Mouse (Mus musculus) CH12.LX (cell line): ENCODE measurements at regions not wholly inside any gene's neighbourhood (a gene's known extent, or its start where the extent isn't known, plus 50 kb on each side); places are given as distances from the start of the nearest gene placed in this dataset.

Experiments used
- DNase-seq: peaks from one replicate; pipeline ENCODE4 v3.0.0-alpha.2; 2013; ENCODE audit errors: extremely low read depth
- H3K27ac ChIP-seq: 2 replicates; pipeline ENCODE4 v1.5.1; 2012; ENCODE audit warnings: low read depth, mild to moderate bottlenecking, control low read depth, moderate library complexity; ENCODE audit not compliant: insufficient read depth
- H3K27me3 ChIP-seq: replicated peaks from 2 replicates; pipeline ENCODE3; 2012; ENCODE audit warnings: inconsistent platforms
- H3K36me3 ChIP-seq, 2 experiments: replicated peaks in 1 of 2; 2 replicates each; pipeline versions ENCODE3 to v1.6.1; 2012; ENCODE audit warnings: inconsistent platforms in 1 of 2, low read length in 1 of 2, mild to moderate bottlenecking in 1 of 2, mixed read lengths in 1 of 2, moderate library complexity in 1 of 2; ENCODE audit not compliant: control insufficient read depth in 1 of 2, insufficient read depth in 1 of 2
- H3K4me1 ChIP-seq, 2 experiments: 2 replicates each; pipeline ENCODE4 v1.6.1; 2012; ENCODE audit warnings: inconsistent platforms in 1 of 2, moderate library complexity in 1 of 2; ENCODE audit not compliant: insufficient read depth in 2 of 2, control insufficient read depth in 1 of 2
- H3K4me2 ChIP-seq: 2 replicates; pipeline ENCODE4 v1.6.1; 2012; ENCODE audit warnings: low read depth, mild to moderate bottlenecking, control low read depth; ENCODE audit not compliant: poor library complexity, insufficient read depth, severe bottlenecking
- H3K4me3 ChIP-seq, 3 experiments: fragments of 150-350 bp in 1 of 3; sonication (generic) in 1 of 3; replicated peaks in 1 of 3; 2 replicates each; pipeline versions ENCODE3 to v1.5.1; 2011 to 2012; ENCODE audit warnings: low read depth in 2 of 3, low read length in 2 of 3, mild to moderate bottlenecking in 2 of 3, moderate library complexity in 2 of 3, control low read depth in 1 of 3, improper control_type of control experiment in 1 of 3, inconsistent platforms in 1 of 3, mixed read lengths in 1 of 3; ENCODE audit not compliant: poor library complexity in 1 of 3
- H3K79me2 ChIP-seq: replicated peaks from 2 replicates; pipeline ENCODE4 v1.6.1; 2012; ENCODE audit warnings: mild to moderate bottlenecking, moderate library complexity; ENCODE audit not compliant: control insufficient read depth, poor library complexity, insufficient read depth, severe bottlenecking; ENCODE audit errors: extremely low read depth
- H3K9ac ChIP-seq: 2 replicates; pipeline ENCODE4 v1.6.1; 2012; ENCODE audit warnings: low read depth, mild to moderate bottlenecking, control low read depth, moderate library complexity; ENCODE audit not compliant: insufficient read depth
- H3K9me3 ChIP-seq: replicated peaks from 2 replicates; pipeline ENCODE3; 2012; ENCODE audit warnings: low read length, inconsistent platforms, mixed read lengths
- CTCF ChIP-seq, 2 experiments: IDR thresholded peaks in 1 of 2; conservative IDR thresholded peaks in 1 of 2; 2 replicates each; pipeline ENCODE4 v1.5.1; 2011 to 2012; ENCODE audit warnings: low read depth in 2 of 2, low read length in 2 of 2, improper control_type of control experiment in 1 of 2, inconsistent platforms in 1 of 2, mild to moderate bottlenecking in 1 of 2, moderate library complexity in 1 of 2
- E2F4 ChIP-seq: IDR thresholded peaks from 2 replicates; pipeline ENCODE4 v1.6.1; 2011; ENCODE audit warnings: low read depth, low read length, improper control_type of control experiment; ENCODE audit not compliant: insufficient replicate concordance
- HCFC1 ChIP-seq: IDR thresholded peaks from 2 replicates; pipeline ENCODE4 v1.6.1; 2012; ENCODE audit warnings: low read depth, mild to moderate bottlenecking, inconsistent platforms, low read length, improper control_type of control experiment
- IRF4 ChIP-seq: IDR thresholded peaks from 2 replicates; pipeline ENCODE4 v1.6.1; 2014; ENCODE audit warnings: low read depth, mild to moderate bottlenecking, inconsistent platforms, low read length, improper control_type of control experiment
- JUN ChIP-seq: IDR thresholded peaks from 2 replicates; pipeline ENCODE4 v1.6.1; 2011; ENCODE audit warnings: low read depth, mild to moderate bottlenecking, low read length, improper control_type of control experiment, moderate library complexity; ENCODE audit not compliant: insufficient read depth
- JUND ChIP-seq: conservative IDR thresholded peaks from 2 replicates; pipeline ENCODE4 v1.6.1; 2011; ENCODE audit warnings: low read depth, low read length, improper control_type of control experiment
- MEF2A ChIP-seq: IDR thresholded peaks from 2 replicates; pipeline ENCODE4 v1.6.1; 2014; ENCODE audit warnings: low read depth, mild to moderate bottlenecking, inconsistent platforms, low read length, improper control_type of control experiment, borderline replicate concordance
- NRF1 ChIP-seq: IDR thresholded peaks from 2 replicates; pipeline ENCODE4 v1.6.1; 2014; ENCODE audit warnings: low read depth, mild to moderate bottlenecking, inconsistent platforms, low read length, improper control_type of control experiment, moderate library complexity
- UBTF ChIP-seq: IDR thresholded peaks from 2 replicates; pipeline ENCODE4 v1.6.1; 2012; ENCODE audit warnings: low read depth, mild to moderate bottlenecking, inconsistent platforms, low read length, improper control_type of control experiment, moderate library complexity
- USF1 ChIP-seq: IDR thresholded peaks from 2 replicates; pipeline ENCODE4 v1.6.1; 2014; ENCODE audit warnings: low read depth, mild to moderate bottlenecking, inconsistent platforms, low read length, improper control_type of control experiment
- ZC3H11A ChIP-seq: IDR thresholded peaks from 2 replicates; pipeline ENCODE4 v1.6.1; 2012; ENCODE audit warnings: low read depth, mild to moderate bottlenecking, inconsistent platforms, low read length, improper control_type of control experiment
- ZKSCAN1 ChIP-seq: IDR thresholded peaks from 2 replicates; pipeline ENCODE4 v1.6.1; 2012; ENCODE audit warnings: low read depth, inconsistent platforms, low read length, improper control_type of control experiment, borderline replicate concordance
- dilution Hi-C: fragments of 300-500 bp; cut with MboI; formaldehyde crosslinking; loops from 2 replicates; pipeline ENCODE4 v1.14.3; 2020; ENCODE audit warnings: low sequenced_read_pairs; ENCODE audit not compliant: extremely low pct_unique_long_range_greater_than_20kb, extremely low pct_ligation_motif_present
- in situ Hi-C: fragments of 300-500 bp; cut with MboI; formaldehyde crosslinking; loops from 3 replicates; pipeline ENCODE4 v1.14.3; 2019; ENCODE audit warnings: low sequenced_read_pairs, low pct_ligation_motif_present, low pct_unique_long_range_greater_than_20kb, mixed read lengths

DNA sequence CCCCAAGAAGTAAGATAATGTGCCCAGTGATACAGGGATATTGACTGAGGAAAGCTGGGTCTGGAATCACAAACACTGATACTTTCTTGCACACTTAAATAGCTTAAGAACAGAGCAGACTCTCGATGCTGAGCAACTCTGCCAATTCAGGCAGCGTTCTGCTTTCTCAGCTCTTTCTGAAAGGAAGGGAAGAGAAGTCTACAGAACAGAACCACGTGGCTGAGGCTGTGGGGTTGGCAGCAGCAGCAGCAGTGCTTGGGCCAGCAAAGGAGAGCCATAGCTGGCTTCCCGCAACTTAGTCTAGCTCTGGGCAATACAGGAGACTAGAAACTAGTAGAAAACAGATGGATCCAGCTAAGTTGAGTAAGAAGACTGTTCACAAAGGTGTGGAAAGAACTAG is 89.8 kb upstream of the Ypel5 start:
- in situ Hi-C loops, result no loop called here
- H3K79me2 ChIP-seq, result no peaks in the 10 kb centered on the region
- no peak for TF ChIP-seq ZC3H11A
- no peak for TF ChIP-seq UBTF
- no peak for TF ChIP-seq ZKSCAN1
- TF ChIP-seq CTCF (conservative IDR thresholded peaks at IDR 0.05 in 1 of 2, IDR thresholded peaks at IDR 0.05 in 1 of 2; ENCODE audit: low read depth in 2 of 2, low read length in 2 of 2), result no peak
- no peak for TF ChIP-seq MEF2A
- TF ChIP-seq NRF1, result no peak
- no peak for TF ChIP-seq JUN
- TF ChIP-seq E2F4, result no peak
- no peak for TF ChIP-seq JUND

DNA sequence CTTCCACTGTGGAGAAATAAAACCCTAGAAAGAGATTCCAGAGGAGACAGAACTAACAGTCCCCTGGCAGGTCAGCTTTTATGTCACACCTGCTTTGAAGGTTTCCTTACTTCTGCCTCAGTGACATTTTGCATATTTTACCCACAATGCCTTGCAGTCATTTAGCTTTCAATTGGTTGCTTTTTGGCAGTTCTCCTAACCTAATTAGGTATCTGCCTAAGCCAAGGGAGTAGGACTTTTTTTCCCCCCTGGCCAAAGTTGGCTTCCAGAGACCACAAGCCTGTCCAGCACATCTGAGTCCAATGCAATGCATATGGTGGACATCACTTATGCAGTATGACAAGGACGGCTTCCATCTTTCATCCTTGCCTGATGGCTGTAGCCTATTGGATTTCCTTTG is 103.2 kb upstream of the Ypel5 start:
- in situ Hi-C loops, result no loop called here

More for the DNA sequence above, 89.8 kb upstream of the Ypel5 start:
- dilution Hi-C loops, result no loop called here
- Histone ChIP-seq H3K9me3 (no peaks in the 10 kb centered on the region), H3K4me3 (no peak overlapping the region), H3K9ac (no peak overlapping the region), H3K36me3 (no peaks in the 10 kb centered on the region), H3K27me3 (peaks cover 10% of the 10 kb centered on the region), H3K4me2 (no peak overlapping the region), H3K27ac (no peak overlapping the region), H3K4me1 (no peaks in the 10 kb centered on the region)
- DNase-seq, result no peak

GRCm38 (mm10) chr17:72731691-72732090 is 104.6 kb upstream of the Ypel5 start:
- no peaks in the 10 kb centered on the region for H3K9me3 ChIP-seq
- no peak overlapping the region for H3K4me2 ChIP-seq
- dilution Hi-C loops, result no loop called here
- no peak overlapping the region for H3K9ac ChIP-seq
- H3K27ac ChIP-seq, result no peak overlapping the region
- no peaks in the 10 kb centered on the region for H3K4me1 ChIP-seq
- in situ Hi-C loops, result no loop called here
- no peak for TF ChIP-seq USF1
- no peak for TF ChIP-seq IRF4
- H3K36me3 ChIP-seq, result no peaks in the 10 kb centered on the region
- H3K79me2 ChIP-seq, result no peaks in the 10 kb centered on the region
- no peak for DNase-seq
- peaks cover 12% of the 10 kb centered on the region for H3K27me3 ChIP-seq
- H3K4me3 ChIP-seq, result no peak overlapping the region

More for the DNA sequence above, 103.2 kb upstream of the Ypel5 start:
- TF ChIP-seq HCFC1, result no peak
- TF ChIP-seq JUN, result no peak
- Histone ChIP-seq H3K9ac (no peak overlapping the region), H3K4me3 (no peak overlapping the region), H3K9me3 (no peaks in the 10 kb centered on the region), H3K27me3 (peaks cover 14% of the 10 kb centered on the region), H3K27ac (no peak overlapping the region), H3K79me2 (no peaks in the 10 kb centered on the region), H3K36me3 (no peaks in the 10 kb centered on the region), H3K4me2 (no peak overlapping the region), H3K4me1 (no peaks in the 10 kb centered on the region)
- dilution Hi-C loops, result no loop called here
- DNase-seq, result no peak
